Comparison of ENCODE assay signal across 8 mouse cellular contexts in the genomic region with DNA sequence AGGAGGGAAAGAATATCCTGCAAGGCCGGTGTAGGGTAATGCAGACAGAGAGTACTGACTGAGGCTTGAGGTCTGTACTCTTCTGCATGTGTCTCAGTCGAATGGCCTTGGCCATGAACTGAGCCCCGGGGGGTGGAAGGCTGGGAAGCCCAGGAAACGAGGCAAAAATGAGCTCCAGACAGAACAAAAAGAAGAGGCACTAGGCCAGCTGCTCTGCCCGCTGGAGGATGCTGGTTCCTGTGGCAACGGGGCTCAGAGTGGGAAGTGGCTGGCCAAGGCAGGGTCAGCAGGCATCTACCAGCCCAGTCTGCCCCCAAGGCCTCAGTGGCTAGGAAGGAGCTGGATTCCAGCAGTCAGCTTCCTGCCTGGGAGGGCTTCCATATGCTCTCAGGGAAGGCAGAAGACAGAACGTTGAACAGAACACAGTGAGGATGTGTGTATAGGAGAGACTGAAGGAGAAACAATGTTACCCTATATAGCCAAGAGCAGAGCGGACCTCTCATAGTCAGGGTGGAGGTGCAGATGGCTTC.
DNase-seq lines count a peak whose midpoint lies in the region; ATAC-seq and TF ChIP-seq lines count a peak whose summit lies in the region.

No protein-coding gene starts in this region.

- ATAC-seq in hindbrain, postnatal 0 days = peak; percentile 92
- no peak for ATAC-seq in limb, embryonic 15.5 days (ENCODE audit: insufficient number of reproducible peaks, low FRiP score, low TSS enrichment, low read depth)
- ATAC-seq in liver, embryonic 11.5 days (replicated peaks; ENCODE audit: low FRiP score) = no peak

- peaks cover 5% of the 10 kb centered on the region; the same call in 1 of the 2 replicates for H3K36me3 ChIP-seq in heart, embryonic 10.5 days
- peaks cover 13% of the 10 kb centered on the region for H3K36me3 ChIP-seq in hindbrain, postnatal 0 days (ENCODE audit: insufficient read depth, low read length)
- peaks cover 13% of the 10 kb centered on the region; the same call in 1 of the 2 replicates for H3K36me3 ChIP-seq in limb, embryonic 15.5 days
- peaks cover 57% of the 10 kb centered on the region for H3K36me3 ChIP-seq in small intestine, adult 2 months (ENCODE audit: control insufficient read depth, insufficient read depth, low read length)
- H3K36me3 ChIP-seq in liver, embryonic 11.5 days (ENCODE audit: control insufficient read depth, insufficient read depth, low read length) = no peaks in the 10 kb centered on the region

- H3K4me3 ChIP-seq in heart, embryonic 10.5 days = no peak overlapping the region
- H3K4me3 ChIP-seq in hindbrain, postnatal 0 days (ENCODE audit: low read length) = no peak overlapping the region
- H3K4me3 ChIP-seq in limb, embryonic 15.5 days = no peak overlapping the region
- H3K4me3 ChIP-seq in small intestine, adult 2 months (ENCODE audit: low read depth, low read length) = no peak overlapping the region
- H3K4me3 ChIP-seq in liver, embryonic 11.5 days (ENCODE audit: low read depth, low read length) = no peak overlapping the region

- WGBS in heart, embryonic 10.5 days = 62% methylated on average over 8 of the region's 8 CpGs
- 15% methylated on average over 8 of the region's 8 CpGs for WGBS in hindbrain, postnatal 0 days
- WGBS in limb, embryonic 15.5 days = 42% methylated on average over 8 of the region's 8 CpGs
- WGBS in small intestine, adult 2 months = 78% methylated on average over 8 of the region's 8 CpGs
- 56% methylated on average over 8 of the region's 8 CpGs for WGBS in liver, embryonic 11.5 days

- DNase-seq in heart, embryonic 10.5 days (ENCODE audit: low spot score) = no peak
- no peak for DNase-seq in heart, adult 18-20 months
- peak; percentile 82 to 85 for DNase-seq in cerebellum, postnatal 10 days
- DNase-seq in hindbrain, postnatal 0 days (ENCODE audit: low spot score) = peak; percentile 83
- DNase-seq in heart, adult 8-10 months (ENCODE audit: low spot score) = no peak
- no peak for DNase-seq in liver, embryonic 11.5 days (ENCODE audit: low spot score)

- H3K27me3 ChIP-seq in heart, embryonic 10.5 days (ENCODE audit: insufficient read depth, poor library complexity, severe bottlenecking) = no peaks in the 10 kb centered on the region
- no peaks in the 10 kb centered on the region for H3K27me3 ChIP-seq in hindbrain, postnatal 0 days (ENCODE audit: insufficient read depth, low read length)
- no peaks in the 10 kb centered on the region for H3K27me3 ChIP-seq in limb, embryonic 15.5 days
- no peaks in the 10 kb centered on the region for H3K27me3 ChIP-seq in small intestine, adult 2 months (ENCODE audit: control insufficient read depth, insufficient read depth, low read length)
- no peaks in the 10 kb centered on the region for H3K27me3 ChIP-seq in liver, embryonic 11.5 days (replicated peaks; ENCODE audit: control insufficient read depth, insufficient read depth, low read length)

- H3K4me1 ChIP-seq in heart, embryonic 10.5 days = peaks cover 20% of the 10 kb centered on the region
- H3K4me1 ChIP-seq in hindbrain, postnatal 0 days (ENCODE audit: insufficient read depth, low read length) = peaks cover 13% of the 10 kb centered on the region; the same call in 1 of the 2 replicates
- H3K4me1 ChIP-seq in limb, embryonic 15.5 days = peaks cover 25% of the 10 kb centered on the region
- 0 out of 2 replicates have a peak, but pooled peaks cover 2% of the 10 kb centered on the region for H3K4me1 ChIP-seq in small intestine, adult 2 months (ENCODE audit: control insufficient read depth, insufficient read depth, insufficient read length, low read length)
- H3K4me1 ChIP-seq in liver, embryonic 11.5 days (replicated peaks; ENCODE audit: control insufficient read depth, insufficient read depth, low read length) = no peaks in the 10 kb centered on the region

- no peak for TF ChIP-seq POLR2A in small intestine, adult 2 months (IDR thresholded peaks at IDR 0.05; ENCODE audit: low read depth, low read length)

- no peak overlapping the region for H3K4me2 ChIP-seq in hindbrain, postnatal 0 days (ENCODE audit: low read depth, low read length)
- no peak overlapping the region for H3K4me2 ChIP-seq in limb, embryonic 15.5 days
- no peak overlapping the region for H3K4me2 ChIP-seq in liver, embryonic 11.5 days

- no peaks in the 10 kb centered on the region for H3K9me3 ChIP-seq in heart, embryonic 10.5 days
- no peaks in the 10 kb centered on the region for H3K9me3 ChIP-seq in hindbrain, postnatal 0 days (ENCODE audit: low read length)
- H3K9me3 ChIP-seq in limb, embryonic 15.5 days = no peaks in the 10 kb centered on the region
- no peaks in the 10 kb centered on the region for H3K9me3 ChIP-seq in liver, embryonic 11.5 days (ENCODE audit: control insufficient read depth, low read length)

- TF ChIP-seq CTCF in hindbrain, postnatal 0 days (IDR thresholded peaks at IDR 0.05; ENCODE audit: low read depth) = no peak
- TF ChIP-seq CTCF in small intestine, adult 2 months (IDR thresholded peaks at IDR 0.05; ENCODE audit: extremely low read depth, insufficient read length, insufficient replicate concordance, low read depth, low read length) = no peak

- H3K9ac ChIP-seq in hindbrain, postnatal 0 days (replicated peaks; ENCODE audit: low read length) = no peak overlapping the region
- H3K9ac ChIP-seq in limb, embryonic 15.5 days = no peak overlapping the region
- H3K9ac ChIP-seq in liver, embryonic 11.5 days (ENCODE audit: low read depth, low read length) = no peak overlapping the region

- H3K27ac ChIP-seq in heart, embryonic 10.5 days = 0 out of 2 replicates have a peak overlapping the region, but pooled peaks have one; percentile 49
- H3K27ac ChIP-seq in hindbrain, postnatal 0 days = peak overlapping the region; percentile 76
- peak overlapping the region; percentile 61; the same call in 1 of the 2 replicates for H3K27ac ChIP-seq in limb, embryonic 15.5 days
- 0 out of 2 replicates have a peak overlapping the region, but pooled peaks have one; percentile 12 for H3K27ac ChIP-seq in small intestine, adult 2 months (ENCODE audit: insufficient read depth, low read depth, low read length)
- H3K27ac ChIP-seq in liver, embryonic 11.5 days (ENCODE audit: low read depth, low read length) = no peak overlapping the region

Comparison
In these comparisons a context has a peak if more than half of its experiments do, and no peak if none do; other contexts are left out.
1. DNase-seq: peak in cerebellum, postnatal 10 days (2 of 2) and hindbrain, postnatal 0 days (single experiment); none in heart, embryonic 10.5 days (single experiment), heart, adult 18-20 months (0 of 2), heart, adult 8-10 months (single experiment) and liver, embryonic 11.5 days (single experiment).